ENCODE assay signal across 8 mouse cellular contexts in genomic region chr6:56362128-56362545, GRCm38 (mm10).
DNase-seq lines count a peak whose midpoint lies in the region; ATAC-seq and TF ChIP-seq lines count a peak whose summit lies in the region.

No protein-coding gene starts in this region.

- TF ChIP-seq POLR2A in olfactory bulb, adult 2 months (IDR thresholded peaks at IDR 0.05; ENCODE audit: insufficient read depth, low read depth, low read length): no peak

- H3K4me3 ChIP-seq in gastrocnemius, adult 2 months: peak overlapping the region; percentile 63
- peak overlapping the region; percentile 61 for H3K4me3 ChIP-seq in heart, embryonic 13.5 days
- peak overlapping the region; percentile 47 for H3K4me3 ChIP-seq in limb, embryonic 10.5 days
- H3K4me3 ChIP-seq in olfactory bulb, adult 2 months (ENCODE audit: insufficient read depth, low read depth, low read length): peak overlapping the region; percentile 38

- 0 out of 2 replicates have a peak, but pooled peaks cover 3% of the 10 kb centered on the region for H3K27me3 ChIP-seq in heart, embryonic 13.5 days (replicated peaks)
- peaks cover 42% of the 10 kb centered on the region for H3K27me3 ChIP-seq in limb, embryonic 10.5 days (ENCODE audit: low read depth, poor library complexity, severe bottlenecking)

- H3K4me2 ChIP-seq in heart, embryonic 13.5 days: peak overlapping the region; percentile 94

- H3K36me3 ChIP-seq in heart, embryonic 13.5 days: no peaks in the 10 kb centered on the region
- H3K36me3 ChIP-seq in limb, embryonic 10.5 days: no peaks in the 10 kb centered on the region

- no peak for DNase-seq in gastrocnemius, adult 2 months
- DNase-seq in gastrocnemius, adult 18-20 months (ENCODE audit: low spot score): no peak
- DNase-seq in thymus, postnatal 4 days: peak; percentile 27
- no peak for DNase-seq in thymus, adult 18-20 months
- DNase-seq in limb, embryonic 10.5 days (ENCODE audit: low spot score): peak; percentile 48
- no peak for DNase-seq in ovary, postnatal 10 days (ENCODE audit: low spot score)

- no peaks in the 10 kb centered on the region for H3K9me3 ChIP-seq in heart, embryonic 13.5 days
- H3K9me3 ChIP-seq in limb, embryonic 10.5 days (replicated peaks): no peaks in the 10 kb centered on the region

- intact Hi-C loops in gastrocnemius, adult 2 months (cut with DNase I): no loop called here

- peak; percentile 77 for ATAC-seq in heart, embryonic 13.5 days (ENCODE audit: extremely low read depth, insufficient number of reproducible peaks, low FRiP score, low TSS enrichment)

- peaks cover 28% of the 10 kb centered on the region for H3K4me1 ChIP-seq in heart, embryonic 13.5 days
- peaks cover 11% of the 10 kb centered on the region for H3K4me1 ChIP-seq in limb, embryonic 10.5 days
- H3K4me1 ChIP-seq in olfactory bulb, adult 2 months (ENCODE audit: control insufficient read depth, insufficient read depth, low read length): peaks cover 9% of the 10 kb centered on the region

- TF ChIP-seq CTCF in gastrocnemius, adult 2 months (IDR thresholded peaks at IDR 0.05): peak; percentile 16; the same call in 1 of the 2 replicates
- TF ChIP-seq CTCF in olfactory bulb, adult 2 months (IDR thresholded peaks at IDR 0.05; ENCODE audit: insufficient read depth, low read depth, low read length): no peak

- WGBS in heart, embryonic 13.5 days: 2% methylated on average over 10 of the region's 10 CpGs
- WGBS in limb, embryonic 10.5 days: 3% methylated on average over 10 of the region's 10 CpGs
- WGBS in olfactory bulb, adult 2 months: 3% methylated on average over 10 of the region's 10 CpGs

- H3K27ac ChIP-seq in gastrocnemius, adult 2 months: no peak overlapping the region
- H3K27ac ChIP-seq in heart, embryonic 13.5 days (replicated peaks): no peak overlapping the region
- H3K27ac ChIP-seq in limb, embryonic 10.5 days: no peak overlapping the region
- H3K27ac ChIP-seq in olfactory bulb, adult 2 months (ENCODE audit: insufficient read depth, low read depth, low read length): no peak overlapping the region

- peak overlapping the region; percentile 80 for H3K9ac ChIP-seq in heart, embryonic 13.5 days

Comparison
In these comparisons a context has a peak if more than half of its experiments do, and no peak if none do; other contexts are left out.
1. DNase-seq: peak in thymus, postnatal 4 days (single experiment) and limb, embryonic 10.5 days (single experiment); none in gastrocnemius, adult 2 months (single experiment), gastrocnemius, adult 18-20 months (single experiment), thymus, adult 18-20 months (0 of 2) and ovary, postnatal 10 days (single experiment).
2. Peak in every context shown above with its lines, with median percentiles within 50 percentile points of each other: H3K4me3 ChIP-seq.